Mouse (Mus musculus): ENCODE measurements around the gene Elp4. TPM values are rescaled to one million over a fixed set of nuclear protein-coding genes. Genes with fewer than 3 reads are reported as not detected.

Elp4 gene
- 7.0 TPM for polyA plus RNA-seq (2012; fragmentation: generic; extraction: Trizol)
- long read RNA-seq, experiment 1, transcript Elp4-202 (10 exons, 3,048 nt): major isoform, 21 of 26 reads
- long read RNA-seq, experiment 1, partial matches to known transcripts: 1 of 26 reads
- long read RNA-seq, experiment 1, other reads (novel, unspliced or antisense): 4 of 26 reads
- long read RNA-seq, experiment 2, transcript Elp4-202 (10 exons, 3,048 nt): major isoform, 90 of 97 reads
- long read RNA-seq, experiment 2, partial matches to known transcripts: 2 of 97 reads
- long read RNA-seq, experiment 2, other reads (novel, unspliced or antisense): 5 of 97 reads

- Histone ChIP-seq H3ac (ENCODE audit: control insufficient read depth, insufficient read length, low read depth) (peak within 1 kb of the TSS; percentile 61), H3K4me3 (ENCODE audit: insufficient read depth, poor library complexity, severe bottlenecking) (peak within 1 kb of the TSS; percentile 75), H3K79me2 (ENCODE audit: control insufficient read depth, insufficient read depth) (peaks cover 21% of the 10 kb centered on the region), H3K79me3 (ENCODE audit: low read depth) (peaks cover 7% of the 10 kb centered on the region), H3K27me3 (ENCODE audit: control insufficient read depth, insufficient read depth, insufficient read length) (no peaks in the 10 kb centered on the region), H3K36me3 (ENCODE audit: control insufficient read depth, insufficient read depth) (no peaks in the 10 kb centered on the region)
- TF ChIP-seq MYOD1 (IDR thresholded peaks at IDR 0.05; ENCODE audit: control insufficient read depth, insufficient read length, low read depth) (no peak), CTCF (IDR thresholded peaks at IDR 0.05; ENCODE audit: control insufficient read depth, insufficient read depth, insufficient read length) (no peak), MAX (IDR thresholded peaks at IDR 0.05) (no peak), CEBPB (IDR thresholded peaks at IDR 0.05; ENCODE audit: low read depth) (peak; percentile 23)
These were observed at the start of gene Elp4, which contains the start of gene Immp1l for GRCm38 (mm10) chr2:105903896-105904756. Elp4 (minus strand) TSS chr2:105904564. Immp1l (plus strand) TSS chr2:105904638.

DNA sequence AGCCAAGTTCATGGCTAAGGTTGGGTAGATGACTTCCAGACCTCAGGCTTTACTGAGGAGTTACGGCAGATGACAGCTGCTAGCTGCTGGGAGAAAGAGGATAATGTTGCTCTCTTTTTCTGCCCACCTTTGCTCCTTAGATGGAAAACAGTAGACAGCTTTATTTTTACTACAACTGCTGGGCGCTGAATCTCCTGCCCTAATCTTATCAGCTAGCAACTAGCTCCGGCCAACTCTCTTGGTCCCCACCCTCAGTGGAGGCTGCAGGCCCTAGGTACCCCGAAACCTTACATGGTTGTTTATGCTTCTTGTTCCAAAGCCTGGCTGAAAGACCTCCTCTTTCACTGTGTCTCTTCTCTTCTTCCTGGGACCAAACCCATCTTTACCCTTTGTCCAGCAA is 49.5 kb upstream of the Elp4 start:
- TF ChIP-seq MAX (IDR thresholded peaks at IDR 0.05) (no peak), MYOG (IDR thresholded peaks at IDR 0.05; ENCODE audit: control insufficient read depth, extremely low read depth, insufficient read length) (no peak), CEBPB (IDR thresholded peaks at IDR 0.05; ENCODE audit: low read depth) (no peak), USF1 (IDR thresholded peaks at IDR 0.05; ENCODE audit: low read depth) (no peak), CTCF (IDR thresholded peaks at IDR 0.05; ENCODE audit: control insufficient read depth, insufficient read depth, insufficient read length) (no peak), FOSL1 (IDR thresholded peaks at IDR 0.05; ENCODE audit: insufficient read depth, low read length, poor library complexity, severe bottlenecking) (no peak), MYOD1 (IDR thresholded peaks at IDR 0.05; ENCODE audit: control insufficient read depth, insufficient read length, low read depth) (no peak)
- Histone ChIP-seq H3K27me3 (ENCODE audit: control insufficient read depth, insufficient read depth, insufficient read length) (no peaks in the 10 kb centered on the region), H3K79me3 (ENCODE audit: low read depth) (no peaks in the 10 kb centered on the region), H3K36me3 (ENCODE audit: control insufficient read depth, insufficient read depth) (peaks cover 3% of the 10 kb centered on the region), H3K79me2 (ENCODE audit: control insufficient read depth, insufficient read depth) (no peaks in the 10 kb centered on the region), H3ac (ENCODE audit: control insufficient read depth, insufficient read length, low read depth) (no peak overlapping the region), H3K4me3 (ENCODE audit: insufficient read depth, poor library complexity, severe bottlenecking) (no peak overlapping the region)

- Histone ChIP-seq H3ac (ENCODE audit: control insufficient read depth, insufficient read length, low read depth) (no peak overlapping the region), H3K27me3 (ENCODE audit: control insufficient read depth, insufficient read depth, insufficient read length) (no peaks in the 10 kb centered on the region), H3K79me2 (ENCODE audit: control insufficient read depth, insufficient read depth) (no peaks in the 10 kb centered on the region), H3K36me3 (ENCODE audit: control insufficient read depth, insufficient read depth) (peaks cover 2% of the 10 kb centered on the region), H3K79me3 (ENCODE audit: low read depth) (no peaks in the 10 kb centered on the region), H3K4me3 (ENCODE audit: insufficient read depth, poor library complexity, severe bottlenecking) (no peak overlapping the region)
- TF ChIP-seq MYOD1 (IDR thresholded peaks at IDR 0.05; ENCODE audit: control insufficient read depth, insufficient read length, low read depth) (no peak), MYOG (IDR thresholded peaks at IDR 0.05; ENCODE audit: control insufficient read depth, extremely low read depth, insufficient read length) (no peak), MAX (IDR thresholded peaks at IDR 0.05) (no peak), FOSL1 (IDR thresholded peaks at IDR 0.05; ENCODE audit: insufficient read depth, low read length, poor library complexity, severe bottlenecking) (no peak), CTCF (IDR thresholded peaks at IDR 0.05; ENCODE audit: control insufficient read depth, insufficient read depth, insufficient read length) (no peak), USF1 (IDR thresholded peaks at IDR 0.05; ENCODE audit: low read depth) (no peak), CEBPB (IDR thresholded peaks at IDR 0.05; ENCODE audit: low read depth) (no peak)
These were observed 47.1 kb upstream of the Elp4 start for GRCm38 (mm10) chr2:105951350-105951940.

- H3K79me3 ChIP-seq (ENCODE audit: low read depth): no peaks in the 10 kb centered on the region
- no peak overlapping the region for H3K4me3 ChIP-seq (ENCODE audit: insufficient read depth, poor library complexity, severe bottlenecking)
- TF ChIP-seq MAX (IDR thresholded peaks at IDR 0.05) (no peak), MYOD1 (IDR thresholded peaks at IDR 0.05; ENCODE audit: control insufficient read depth, insufficient read length, low read depth) (no peak), CTCF (IDR thresholded peaks at IDR 0.05; ENCODE audit: control insufficient read depth, insufficient read depth, insufficient read length) (no peak), USF1 (IDR thresholded peaks at IDR 0.05; ENCODE audit: low read depth) (no peak), CEBPB (IDR thresholded peaks at IDR 0.05; ENCODE audit: low read depth) (no peak), MYOG (IDR thresholded peaks at IDR 0.05; ENCODE audit: control insufficient read depth, extremely low read depth, insufficient read length) (no peak), FOSL1 (IDR thresholded peaks at IDR 0.05; ENCODE audit: insufficient read depth, low read length, poor library complexity, severe bottlenecking) (no peak)
- H3K36me3 ChIP-seq (ENCODE audit: control insufficient read depth, insufficient read depth): no peaks in the 10 kb centered on the region
- H3K27me3 ChIP-seq (ENCODE audit: control insufficient read depth, insufficient read depth, insufficient read length): no peaks in the 10 kb centered on the region
- H3K79me2 ChIP-seq (ENCODE audit: control insufficient read depth, insufficient read depth): no peaks in the 10 kb centered on the region
- no peak overlapping the region for H3ac ChIP-seq (ENCODE audit: control insufficient read depth, insufficient read length, low read depth)
These were observed 45.8 kb upstream of the Elp4 start for GRCm38 (mm10) chr2:105950131-105950530.

DNA sequence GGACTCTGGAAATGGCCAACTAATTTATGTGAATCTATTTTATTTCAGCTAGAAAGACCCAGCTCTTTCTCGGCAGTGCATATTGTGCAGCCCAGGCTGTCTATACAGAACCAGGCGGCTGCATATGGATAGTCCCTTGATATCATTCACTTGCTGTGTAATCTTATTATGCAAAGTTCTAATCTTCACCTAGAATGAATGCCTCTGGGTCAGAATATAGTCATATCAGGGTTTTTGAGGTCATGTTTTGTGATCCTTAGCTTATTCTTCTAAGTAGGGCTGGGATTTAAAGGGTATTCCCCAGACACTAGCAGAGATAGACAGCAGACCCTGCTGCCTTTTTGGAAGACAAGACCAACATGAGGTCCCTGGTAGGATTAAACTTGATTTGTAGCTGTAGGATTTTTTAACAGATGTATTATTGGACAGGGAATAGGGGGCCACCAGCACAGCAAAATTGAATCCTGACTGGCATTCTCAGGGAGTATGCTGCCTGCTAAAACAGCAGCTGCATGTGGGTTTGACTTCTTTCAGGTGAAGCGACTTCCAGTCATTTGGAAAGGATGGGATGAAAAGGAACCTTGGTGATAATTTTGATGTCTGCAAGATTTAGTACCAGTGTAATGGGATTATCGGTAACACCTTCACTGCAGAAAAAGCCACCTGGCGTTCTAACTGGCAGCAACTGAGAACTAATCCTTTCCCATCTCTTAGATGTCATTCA is 13.4 kb upstream of the Elp4 start:
- no peaks in the 10 kb centered on the region for H3K27me3 ChIP-seq (ENCODE audit: control insufficient read depth, insufficient read depth, insufficient read length)
- TF ChIP-seq MAX (IDR thresholded peaks at IDR 0.05) (no peak), MYOG (IDR thresholded peaks at IDR 0.05; ENCODE audit: control insufficient read depth, extremely low read depth, insufficient read length) (no peak), MYOD1 (IDR thresholded peaks at IDR 0.05; ENCODE audit: control insufficient read depth, insufficient read length, low read depth) (no peak), USF1 (IDR thresholded peaks at IDR 0.05; ENCODE audit: low read depth) (no peak), CEBPB (IDR thresholded peaks at IDR 0.05; ENCODE audit: low read depth) (no peak), FOSL1 (IDR thresholded peaks at IDR 0.05; ENCODE audit: insufficient read depth, low read length, poor library complexity, severe bottlenecking) (no peak), CTCF (IDR thresholded peaks at IDR 0.05; ENCODE audit: control insufficient read depth, insufficient read depth, insufficient read length) (no peak)
- H3ac ChIP-seq (ENCODE audit: control insufficient read depth, insufficient read length, low read depth): no peak overlapping the region
- H3K36me3 ChIP-seq (ENCODE audit: control insufficient read depth, insufficient read depth): no peaks in the 10 kb centered on the region
- peaks cover 5% of the 10 kb centered on the region for H3K79me2 ChIP-seq (ENCODE audit: control insufficient read depth, insufficient read depth)
- peaks cover 6% of the 10 kb centered on the region for H3K79me3 ChIP-seq (ENCODE audit: low read depth)
- H3K4me3 ChIP-seq (ENCODE audit: insufficient read depth, poor library complexity, severe bottlenecking): no peak overlapping the region
